Mouse (Mus musculus) myocyte (in vitro differentiated cells): ENCODE measurements around the gene Ntng1. TPM values are rescaled to one million over a fixed set of nuclear protein-coding genes. Genes with fewer than 3 reads are reported as not detected.

Experiments
- H3K27me3 ChIP-seq: one replicate; pipeline ENCODE4 v1.6.1; 2011; ENCODE audit not compliant: control insufficient read depth, insufficient read depth, insufficient read length
- H3K36me3 ChIP-seq: one replicate; pipeline ENCODE4 v1.6.1; 2011; ENCODE audit not compliant: control insufficient read depth, insufficient read depth
- H3K4me2 ChIP-seq: one replicate; pipeline ENCODE4 v1.6.1; 2011; ENCODE audit warnings: low read depth, control low read depth
- H3K4me3 ChIP-seq: one replicate; pipeline ENCODE4 v1.5.1; 2011; ENCODE audit warnings: mild to moderate bottlenecking, control low read depth, moderate library complexity
- H3K79me2 ChIP-seq: one replicate; pipeline ENCODE4 v1.6.1; 2011; ENCODE audit not compliant: control insufficient read depth, insufficient read depth
- H3ac ChIP-seq: one replicate; pipeline ENCODE4 v1.6.1; 2011; ENCODE audit not compliant: control insufficient read depth, insufficient read length
- CEBPB ChIP-seq: IDR thresholded peaks from 2 replicates; pipeline ENCODE4 v1.6.1; 2011; ENCODE audit warnings: mild to moderate bottlenecking, moderate library complexity; ENCODE audit not compliant: poor library complexity, insufficient read depth, severe bottlenecking
- E2F4 ChIP-seq: IDR thresholded peaks from one replicate; pipeline ENCODE4 v1.6.1; 2011; ENCODE audit warnings: mild to moderate bottlenecking, control low read depth, moderate library complexity; ENCODE audit not compliant: insufficient read depth
- MAX ChIP-seq: IDR thresholded peaks from one replicate; pipeline ENCODE4 v1.6.1; 2011; ENCODE audit warnings: low read depth, mild to moderate bottlenecking, control low read depth
- MYOD1 ChIP-seq, 3 experiments: IDR thresholded peaks; one replicate each; pipeline ENCODE4 v1.6.1; 2011; ENCODE audit warnings: control low read depth in 2 of 3, low read depth in 2 of 3, mild to moderate bottlenecking in 2 of 3, moderate library complexity in 1 of 3; ENCODE audit not compliant: insufficient read length in 2 of 3, control insufficient read depth in 1 of 3
- MYOG ChIP-seq, 3 experiments: IDR thresholded peaks; one replicate each; pipeline ENCODE4 v1.6.1; 2011; ENCODE audit warnings: control low read depth in 2 of 3, low read depth in 2 of 3, mild to moderate bottlenecking in 2 of 3; ENCODE audit not compliant: insufficient read length in 2 of 3, control insufficient read depth in 1 of 3, insufficient read depth in 1 of 3
- POLR2A ChIP-seq: IDR thresholded peaks from one replicate; pipeline ENCODE4 v1.6.1; 2011; ENCODE audit warnings: low read depth, mild to moderate bottlenecking, control low read depth, moderate library complexity; ENCODE audit not compliant: insufficient read length
- POLR2AphosphoS2 ChIP-seq: IDR thresholded peaks from one replicate; pipeline ENCODE4 v1.6.1; 2011; ENCODE audit warnings: low read depth, control low read depth; ENCODE audit not compliant: insufficient read length
- REST ChIP-seq: IDR thresholded peaks from one replicate; pipeline ENCODE4 v1.6.1; 2011; ENCODE audit warnings: mild to moderate bottlenecking, control low read depth, moderate library complexity; ENCODE audit not compliant: insufficient read depth, insufficient read length
- SRF ChIP-seq: IDR thresholded peaks from one replicate; pipeline ENCODE4 v1.6.1; 2011; ENCODE audit warnings: low read depth; ENCODE audit not compliant: control insufficient read depth, insufficient read length
- TCF12 ChIP-seq: IDR thresholded peaks from one replicate; pipeline ENCODE4 v1.6.1; 2011; ENCODE audit warnings: mild to moderate bottlenecking, control low read depth; ENCODE audit not compliant: poor library complexity, insufficient read depth, severe bottlenecking
- TCF3 ChIP-seq: IDR thresholded peaks from one replicate; pipeline ENCODE4 v1.6.1; 2011; ENCODE audit warnings: low read depth, control low read depth; ENCODE audit not compliant: insufficient read length
- USF1 ChIP-seq: IDR thresholded peaks from one replicate; pipeline ENCODE4 v1.6.1; 2011; ENCODE audit warnings: low read depth, mild to moderate bottlenecking, control low read depth, moderate library complexity
- polyA plus RNA-seq: library from polyadenylated mRNA; unstranded; fragments of >200 nt; fragmentation: generic; extraction: Trizol; gene quantifications from one replicate; pipeline ENCODE4 v1.2.1, GENCODE M21; 2012; ENCODE audit warnings: missing spikeins

Ntng1 gene
- polyA plus RNA-seq, 1 experiment, result 0.01 TPM

DNA sequence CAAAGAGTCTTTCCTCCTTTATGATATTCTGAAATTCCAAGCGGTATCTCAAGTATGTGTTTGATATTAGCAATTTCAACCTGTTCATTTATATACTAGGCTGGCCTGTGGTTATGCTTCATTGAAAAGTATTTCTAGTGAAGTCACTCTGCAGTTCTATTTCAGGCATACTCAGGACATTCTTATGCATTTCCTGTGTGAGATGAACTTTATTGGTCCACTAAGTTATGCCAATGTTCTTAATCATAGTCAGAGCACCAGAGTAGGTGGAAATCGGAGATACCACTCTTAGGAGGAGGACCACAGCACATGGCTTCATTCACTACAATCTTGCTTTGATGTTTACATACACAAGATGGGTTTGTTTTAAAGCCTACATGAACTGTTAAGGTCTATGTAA is 99.6 kb downstream of the Ntng1 start:
- no peak for TF ChIP-seq MAX
- no peak for TF ChIP-seq REST
- no peak for TF ChIP-seq CEBPB
- TF ChIP-seq TCF12, result no peak
- no peak for TF ChIP-seq TCF3
- no peak for TF ChIP-seq USF1
- no peak for TF ChIP-seq E2F4
- Histone ChIP-seq H3K27me3 (no peaks in the 10 kb centered on the region), H3K79me2 (no peaks in the 10 kb centered on the region), H3K4me3 (no peak overlapping the region), H3K36me3 (no peaks in the 10 kb centered on the region), H3K4me2 (no peak overlapping the region), H3ac (no peak overlapping the region)

DNA sequence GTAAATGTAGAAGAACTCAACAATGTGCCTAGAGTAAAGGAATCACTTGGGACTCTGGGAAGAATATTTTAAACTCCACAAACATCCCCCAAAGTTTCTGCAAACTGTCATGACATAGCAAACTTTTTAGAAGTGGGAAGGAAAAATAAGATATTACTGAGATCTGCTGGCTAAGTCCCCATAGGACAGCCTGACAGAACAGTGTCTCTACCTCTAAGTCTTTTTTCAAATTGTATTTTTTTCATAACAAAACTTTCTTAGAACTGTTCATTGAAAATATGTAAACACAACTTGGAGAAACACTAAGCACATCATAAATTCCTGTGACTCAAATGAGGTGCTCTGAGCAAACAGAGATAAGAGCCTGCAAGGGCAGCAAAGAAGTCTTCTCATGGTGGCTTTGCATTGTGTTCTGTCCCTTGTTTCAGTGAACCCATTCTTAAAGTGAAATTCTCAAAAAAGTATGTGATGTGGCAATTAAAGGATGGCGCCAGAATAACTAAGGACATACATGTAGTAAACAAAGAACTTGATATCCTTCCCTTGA is 100.1 kb downstream of the Ntng1 start:
- Histone ChIP-seq H3K36me3 (no peaks in the 10 kb centered on the region), H3K27me3 (no peaks in the 10 kb centered on the region), H3K4me3 (no peak overlapping the region), H3K79me2 (no peaks in the 10 kb centered on the region), H3ac (no peak overlapping the region), H3K4me2 (no peak overlapping the region)
- TF ChIP-seq MAX (no peak), MYOG (IDR thresholded peaks at IDR 0.05; ENCODE audit: control insufficient read depth in 1 of 3, insufficient read depth in 1 of 3, insufficient read length in 2 of 3, low read depth in 2 of 3) (no peak)

DNA sequence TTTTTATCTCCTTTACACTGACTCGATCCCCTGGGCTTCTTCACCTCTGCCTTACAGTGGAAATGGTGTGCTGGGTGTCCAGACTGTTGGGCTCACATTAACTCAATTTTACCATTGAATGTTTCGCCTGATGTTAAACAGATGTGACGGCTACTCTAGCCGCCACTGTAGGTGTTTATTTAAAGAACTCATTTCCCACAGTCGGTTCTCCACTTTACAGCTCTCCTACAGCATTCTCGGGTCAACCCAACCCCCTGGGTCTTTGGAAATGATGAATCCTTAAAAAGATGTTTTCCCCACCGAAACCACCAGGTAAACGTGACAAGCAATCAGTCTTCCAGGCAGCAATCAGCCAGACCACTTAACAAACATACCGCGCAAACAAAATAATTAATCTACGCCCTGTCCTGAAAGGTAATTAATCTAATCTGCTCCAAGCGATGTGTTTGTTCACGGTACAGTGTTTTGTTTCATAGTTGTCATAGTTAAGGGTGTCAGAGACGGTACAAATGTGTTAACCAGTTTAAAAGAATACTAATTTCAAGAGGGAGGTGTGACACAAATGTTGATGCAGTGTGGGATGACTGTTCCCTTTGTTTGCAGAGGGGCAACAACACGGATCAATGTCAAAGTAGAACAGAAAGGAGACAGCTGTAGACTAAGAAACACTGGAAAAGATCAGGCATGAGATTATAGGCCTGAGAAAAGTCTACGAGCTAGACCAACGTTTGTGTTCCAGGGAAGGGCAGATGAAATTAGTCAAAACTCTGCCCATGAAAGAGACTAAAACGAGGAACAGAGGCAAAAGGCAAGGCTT is 120.8 kb downstream of the Ntng1 start:
- Histone ChIP-seq H3K36me3 (no peaks in the 10 kb centered on the region), H3K27me3 (no peaks in the 10 kb centered on the region), H3K79me2 (no peaks in the 10 kb centered on the region), H3K4me2 (no peak overlapping the region), H3ac (no peak overlapping the region), H3K4me3 (no peak overlapping the region)
- no peak for TF ChIP-seq TCF12
- no peak for TF ChIP-seq USF1
- TF ChIP-seq POLR2AphosphoS2, result no peak
- no peak for TF ChIP-seq MAX
- TF ChIP-seq SRF, result no peak
- no peak for TF ChIP-seq MYOG (IDR thresholded peaks at IDR 0.05; ENCODE audit: control insufficient read depth in 1 of 3, insufficient read depth in 1 of 3, insufficient read length in 2 of 3, low read depth in 2 of 3)
- no peak for TF ChIP-seq CEBPB
- TF ChIP-seq E2F4, result no peak
- TF ChIP-seq REST, result no peak
- TF ChIP-seq TCF3, result no peak
- no peak for TF ChIP-seq MYOD1 (IDR thresholded peaks at IDR 0.05; ENCODE audit: control insufficient read depth in 1 of 3, insufficient read length in 2 of 3, low read depth in 2 of 3)

DNA sequence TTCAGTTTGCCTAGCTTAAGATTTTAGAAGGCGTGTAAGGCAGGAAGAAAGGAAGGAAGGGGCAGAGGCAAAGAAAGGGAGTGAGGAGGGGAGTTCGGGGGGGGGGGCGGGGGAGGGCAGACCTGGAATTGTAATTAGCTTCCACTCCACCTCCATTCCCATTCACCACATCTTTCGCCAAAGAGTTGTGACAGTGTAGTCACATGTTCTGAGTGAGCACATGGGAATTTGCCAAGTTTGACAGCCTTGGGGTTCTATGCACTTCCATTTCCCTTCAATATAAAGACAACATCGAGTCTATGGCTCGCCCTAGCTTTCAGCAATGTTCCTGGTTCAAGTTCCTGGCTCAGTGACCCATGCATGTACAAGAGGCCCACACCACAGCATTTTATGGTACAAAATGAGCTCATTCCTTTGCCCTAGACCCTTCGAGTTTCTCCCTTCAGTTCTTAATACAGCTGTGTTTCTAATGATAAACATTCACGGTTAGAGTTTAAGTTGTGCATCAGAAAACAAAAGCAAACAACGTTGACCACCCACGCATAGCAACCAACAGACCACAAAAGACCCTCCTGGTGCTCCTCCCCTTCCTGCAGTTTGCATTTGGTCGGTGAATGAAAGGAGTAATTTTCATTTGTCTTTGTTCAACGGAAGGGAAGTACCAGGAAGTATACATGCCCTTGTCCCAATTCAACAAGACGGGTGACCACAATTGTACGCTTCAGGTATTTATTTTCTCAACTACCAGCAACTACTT is 132.8 kb downstream of the Ntng1 start:
- TF ChIP-seq POLR2AphosphoS2 (no peak), MYOG (IDR thresholded peaks at IDR 0.05; ENCODE audit: control insufficient read depth in 1 of 3, insufficient read depth in 1 of 3, insufficient read length in 2 of 3, low read depth in 2 of 3) (no peak), SRF (no peak), MAX (no peak), POLR2A (no peak), MYOD1 (IDR thresholded peaks at IDR 0.05; ENCODE audit: control insufficient read depth in 1 of 3, insufficient read length in 2 of 3, low read depth in 2 of 3) (no peak), REST (no peak), TCF3 (no peak), TCF12 (no peak), USF1 (no peak), E2F4 (no peak), CEBPB (no peak)
- no peaks in the 10 kb centered on the region for H3K27me3 ChIP-seq

DNA sequence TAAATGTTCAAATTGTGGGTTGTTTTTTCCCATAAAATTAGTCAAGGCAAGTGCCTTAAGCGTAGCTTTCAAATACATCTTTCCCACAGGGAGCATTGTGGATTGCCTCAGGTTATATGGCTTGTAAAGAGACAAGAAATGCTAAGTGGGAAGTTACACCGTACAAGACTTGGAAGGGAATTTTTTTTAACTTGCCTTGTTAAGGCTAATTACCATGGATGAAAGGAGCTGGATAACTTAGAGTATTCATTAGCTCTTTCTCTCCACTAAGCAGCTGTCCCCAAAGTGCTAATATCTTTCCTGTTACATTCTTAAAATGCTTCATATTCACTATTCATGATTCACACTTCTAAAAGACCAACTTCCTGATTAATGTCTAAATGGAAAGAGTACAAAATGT is 133.4 kb downstream of the Ntng1 start:
- no peak overlapping the region for H3K4me2 ChIP-seq
- H3K27me3 ChIP-seq, result no peaks in the 10 kb centered on the region
- no peak overlapping the region for H3ac ChIP-seq
- no peak overlapping the region for H3K4me3 ChIP-seq
- no peaks in the 10 kb centered on the region for H3K79me2 ChIP-seq
- TF ChIP-seq SRF (no peak), POLR2A (no peak), USF1 (no peak), REST (no peak), TCF12 (no peak), E2F4 (no peak), MAX (no peak), MYOD1 (IDR thresholded peaks at IDR 0.05; ENCODE audit: control insufficient read depth in 1 of 3, insufficient read length in 2 of 3, low read depth in 2 of 3) (no peak), TCF3 (no peak), MYOG (IDR thresholded peaks at IDR 0.05; ENCODE audit: control insufficient read depth in 1 of 3, insufficient read depth in 1 of 3, insufficient read length in 2 of 3, low read depth in 2 of 3) (no peak), POLR2AphosphoS2 (no peak)
- H3K36me3 ChIP-seq, result no peaks in the 10 kb centered on the region

More for the DNA sequence above, 132.8 kb downstream of the Ntng1 start:
- no peak overlapping the region for H3ac ChIP-seq
- H3K4me3 ChIP-seq, result no peak overlapping the region
- H3K36me3 ChIP-seq, result no peaks in the 10 kb centered on the region
- H3K79me2 ChIP-seq, result no peaks in the 10 kb centered on the region
- no peak overlapping the region for H3K4me2 ChIP-seq
